Mouse (Mus musculus) retina, postnatal 7 days (tissue): ENCODE data around the gene Atg3.

ENCODE experiments used
- DNase-seq: peaks from one replicate; pipeline ENCODE4 v3.0.0-alpha.2; 2012; ENCODE audit warnings: low read depth, low spot score

The Atg3 gene

DNA sequence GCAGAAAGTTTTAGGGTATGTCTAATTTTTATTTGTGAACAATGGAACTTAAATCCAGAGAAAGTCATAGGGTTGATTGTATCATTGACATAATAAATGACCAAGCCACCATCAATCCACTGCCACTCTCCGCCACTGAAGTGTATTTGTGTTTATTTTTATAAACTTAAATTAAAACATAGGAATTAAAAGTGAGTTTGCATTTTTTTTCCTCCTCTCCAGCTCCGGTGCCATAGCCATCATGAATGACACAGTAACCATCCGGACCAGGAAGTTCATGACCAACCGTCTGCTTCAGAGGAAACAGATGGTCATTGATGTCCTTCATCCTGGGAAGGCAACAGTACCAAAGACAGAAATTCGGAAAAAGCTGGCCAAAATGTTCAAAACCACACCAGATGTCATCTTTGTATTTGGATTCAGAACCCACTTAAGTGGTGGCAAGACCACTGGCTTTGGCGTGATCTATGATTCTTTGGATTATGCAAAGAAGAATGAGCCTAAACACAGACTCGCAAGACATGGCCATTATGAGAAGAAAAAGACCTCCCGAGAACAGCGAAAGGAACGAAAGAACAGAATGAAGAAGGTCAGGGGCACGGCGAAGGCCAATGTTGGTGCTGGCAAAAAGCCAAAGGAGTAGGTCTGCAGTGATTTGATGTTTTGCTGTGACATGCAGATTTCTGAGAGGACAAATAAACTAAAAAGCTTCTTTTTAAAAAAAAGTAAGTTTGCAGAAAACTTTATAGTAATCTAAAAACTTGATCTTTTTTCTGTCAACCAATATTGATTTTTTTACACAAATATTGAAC, 46.5 kb downstream of the Atg3 start:
- no peak for DNase-seq

DNA sequence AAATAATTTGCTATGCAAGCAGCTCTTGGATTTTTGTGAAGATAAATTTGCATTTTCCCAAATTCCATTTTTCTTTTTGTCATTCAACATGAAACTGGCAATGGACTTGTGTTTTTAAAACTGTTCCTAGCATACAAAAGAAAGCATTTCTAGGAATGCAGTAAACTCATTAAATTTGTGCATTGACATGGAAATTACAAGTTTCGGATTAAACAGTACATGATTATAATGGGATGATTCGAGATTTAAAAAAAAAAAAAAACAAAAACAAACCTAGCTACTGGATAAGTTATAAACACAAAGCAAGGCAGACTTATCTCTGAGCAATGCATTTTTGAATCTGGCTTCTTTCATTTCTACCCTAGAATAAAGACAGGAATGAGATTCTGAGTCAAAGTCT, 63.4 kb downstream of the Atg3 start:
- no peak for DNase-seq

DNA sequence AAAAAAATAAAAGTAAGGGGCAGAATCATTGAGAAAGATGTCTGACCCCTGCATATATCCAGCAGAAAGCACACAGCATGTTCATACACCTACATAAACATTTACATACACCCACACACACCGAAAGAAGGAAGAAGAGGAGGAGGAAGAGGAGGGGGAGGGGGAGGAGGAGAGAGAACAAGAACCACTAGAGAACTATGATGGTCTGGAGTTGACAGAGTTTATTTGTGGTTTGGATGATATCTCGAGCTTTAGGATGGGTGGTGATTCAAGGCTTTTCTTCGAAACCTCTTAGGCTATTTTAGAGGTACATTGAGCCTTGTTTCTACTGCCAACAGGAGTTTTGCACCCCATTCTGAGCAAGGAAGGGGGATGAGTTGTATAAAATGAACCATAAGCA, 64.2 kb downstream of the Atg3 start:
- DNase-seq: no peak

DNA sequence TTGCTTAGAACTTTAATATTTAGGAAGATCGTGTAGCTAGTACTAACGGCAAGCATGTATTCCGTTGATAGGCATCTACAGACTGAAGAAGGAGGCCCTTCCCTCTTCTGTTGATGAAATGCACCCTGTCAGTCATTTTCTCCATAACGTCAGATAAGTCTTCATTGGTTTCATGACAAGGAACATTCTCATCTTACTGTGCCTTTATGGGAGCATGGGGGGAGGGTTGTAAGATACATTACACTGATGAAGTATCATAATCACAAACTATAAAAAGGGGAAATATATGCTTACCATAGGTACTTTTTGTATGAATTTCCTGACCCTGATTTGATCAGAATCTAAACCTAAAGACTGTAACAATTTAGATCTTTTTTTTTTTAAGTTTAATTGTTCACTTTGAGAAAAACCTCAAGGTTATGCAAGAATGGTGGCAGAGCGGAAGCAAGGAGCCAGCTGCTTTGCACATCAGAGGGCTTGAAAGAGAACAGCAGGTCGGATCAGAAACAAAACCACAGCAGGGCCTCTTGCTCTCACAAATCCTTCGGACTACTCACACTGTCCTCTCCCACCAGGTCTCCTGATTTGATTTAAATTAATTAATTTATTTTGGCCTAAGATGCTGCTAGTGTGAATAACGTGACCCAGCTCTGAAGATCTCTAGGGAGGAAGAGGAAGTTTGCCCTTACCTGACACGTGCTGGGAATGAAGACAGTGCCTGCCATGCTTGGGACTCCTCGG, 65.2 kb downstream of the Atg3 start, which contains the start of gene Btla:
TSS of gene Btla (plus strand) at position 668 of the 741 bp plus-strand sequence.
- no peak for DNase-seq

DNA sequence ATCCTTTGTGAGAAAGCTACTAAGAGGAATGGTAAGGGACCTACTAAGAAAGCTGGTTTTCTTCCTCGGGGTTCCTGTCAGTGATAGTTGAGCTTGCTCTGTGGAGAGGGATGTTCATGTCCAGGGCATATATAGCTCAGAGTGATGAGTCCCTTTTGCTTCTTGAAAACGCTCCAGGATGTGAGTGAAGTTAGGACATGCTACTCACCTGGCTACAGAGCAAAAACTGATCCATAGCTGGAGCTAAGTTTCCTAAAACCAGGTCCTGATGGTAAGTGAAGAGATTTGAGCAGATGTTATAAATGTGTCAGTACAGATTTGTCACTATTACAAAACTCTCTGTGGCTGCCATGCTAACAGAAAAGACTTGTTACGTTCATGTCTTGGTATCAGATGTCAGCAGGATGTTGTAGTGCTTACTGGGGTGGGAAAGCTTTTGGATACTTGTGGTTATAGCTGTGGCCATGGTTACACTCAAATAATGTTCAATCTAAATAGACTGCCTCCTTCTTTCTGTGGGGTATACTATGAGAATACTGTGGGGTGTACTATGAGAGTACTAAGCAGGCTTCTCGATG, 65.9 kb downstream of the Atg3 start:
- no peak for DNase-seq

DNA sequence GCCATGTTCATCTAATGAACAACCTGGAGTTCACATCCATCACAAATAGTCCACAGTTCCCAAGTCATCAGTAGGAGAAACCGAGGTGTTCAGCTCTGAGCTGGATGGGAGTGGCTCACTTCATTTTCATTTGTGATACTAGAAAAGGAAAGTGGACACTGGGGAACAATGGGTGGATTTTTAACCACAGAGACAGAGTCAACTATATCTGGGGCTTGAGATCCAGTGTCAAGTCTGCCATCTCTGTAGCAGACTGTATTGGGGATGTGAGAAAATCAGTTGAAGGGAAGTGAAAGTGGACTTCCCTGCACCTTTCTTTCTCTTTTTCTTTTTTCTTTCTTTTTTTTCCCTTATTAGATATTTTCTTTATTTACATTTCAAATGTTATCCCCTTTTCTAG, 68.4 kb downstream of the Atg3 start:
- no peak for DNase-seq

DNA sequence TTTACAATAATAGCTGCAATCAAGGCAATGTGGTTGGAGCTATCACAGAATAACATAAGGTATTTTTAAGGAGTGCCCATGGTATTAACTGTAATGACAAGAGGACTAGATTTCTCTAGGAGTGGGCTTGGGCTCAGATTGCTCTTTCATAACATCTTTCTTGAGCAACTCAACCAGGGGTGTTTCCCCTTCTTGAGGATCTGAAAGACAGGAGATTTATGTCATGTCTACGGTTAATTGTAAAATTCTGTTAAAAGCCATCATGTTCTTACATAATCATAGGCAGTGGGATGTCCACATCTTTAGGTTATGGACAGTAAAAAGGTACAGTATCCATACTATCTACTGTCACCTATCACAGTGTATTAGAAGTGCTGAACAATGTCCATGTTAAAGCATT, 72.7 kb downstream of the Atg3 start:
- DNase-seq: no peak

DNA sequence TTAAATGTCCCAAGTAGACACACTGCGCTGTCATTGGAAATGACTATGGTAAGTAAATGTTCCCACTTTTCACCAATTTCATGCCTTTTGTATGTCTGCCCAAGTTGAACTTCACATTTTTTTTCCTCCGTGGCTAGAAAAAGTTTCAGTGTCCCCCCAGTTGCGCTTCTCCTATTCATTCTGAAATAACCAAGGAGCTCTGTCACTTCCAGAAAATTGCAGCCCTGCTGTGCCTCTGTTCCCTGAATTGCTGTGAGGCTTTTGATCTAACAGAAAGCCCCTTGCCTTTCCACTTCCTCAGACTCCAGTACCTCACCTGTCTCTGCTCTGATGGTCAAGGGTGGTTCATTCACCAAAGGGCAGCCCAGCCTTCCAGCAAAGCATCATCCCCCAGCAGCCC, 74.4 kb downstream of the Atg3 start:
- DNase-seq: no peak
